Mouse (Mus musculus) subcutaneous adipose tissue, adult 2 months (tissue): ENCODE results near the gene Olfr137. TPM values are rescaled to one million over a fixed set of nuclear protein-coding genes. Genes with fewer than 3 reads are reported as not detected.

ENCODE experiments used
- polyA plus RNA-seq: library from polyadenylated mRNA; depleted of rRNA; stranded (reverse); fragments of >200 nt; gene quantifications from 2 replicates; pipeline ENCODE4 v1.2.3, GENCODE M21; 2012; ENCODE audit warnings: low replicate concordance; rRNA removed

The Olfr137 gene
- not detected in 2 replicates for polyA plus RNA-seq

DNA sequence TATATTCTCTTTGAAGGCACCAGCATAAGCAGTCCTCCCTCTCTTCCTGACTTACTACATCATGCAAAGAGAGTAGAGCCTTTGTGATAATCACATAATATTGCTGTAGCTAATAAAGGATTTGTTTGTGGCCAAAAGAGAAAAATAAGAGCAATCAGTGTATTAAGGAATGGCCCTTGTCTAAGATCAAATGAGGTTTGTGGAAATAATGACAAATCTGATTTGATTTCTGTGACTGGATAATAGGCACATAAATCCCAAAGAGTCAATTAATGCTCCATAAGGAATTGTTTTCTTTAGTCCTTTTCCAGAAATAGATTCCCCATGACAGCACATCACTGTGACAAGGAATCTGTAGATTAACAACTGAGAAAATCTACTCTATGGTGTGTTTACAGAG lies at the start of gene Olfr137:
Gene Olfr137, minus strand, starts transcription at position 101 of the 400 bp plus-strand sequence.

DNA sequence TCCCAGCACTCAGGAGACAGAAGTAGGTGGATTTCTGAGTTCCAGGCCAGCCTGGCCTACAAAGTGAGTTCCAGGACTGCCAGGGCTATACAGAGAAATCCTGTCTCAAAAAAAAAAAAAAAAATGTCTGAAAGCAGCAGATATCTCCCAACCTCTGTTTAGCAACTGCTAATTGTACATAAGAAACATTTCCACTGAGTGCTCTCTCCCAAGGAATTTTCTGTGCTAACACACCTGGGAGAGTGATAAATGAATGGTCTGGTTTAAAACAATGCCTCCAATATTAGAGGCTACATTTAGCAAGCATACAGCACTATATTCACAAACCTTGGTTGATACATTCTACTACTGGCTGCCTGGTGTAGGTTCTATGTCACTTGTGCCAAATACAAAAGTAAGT lies 22.2 kb upstream of the Olfr137 start, which contains the start of gene Olfr136:
Gene Olfr136, plus strand, starts transcription at position 301 of the 400 bp plus-strand sequence.

DNA sequence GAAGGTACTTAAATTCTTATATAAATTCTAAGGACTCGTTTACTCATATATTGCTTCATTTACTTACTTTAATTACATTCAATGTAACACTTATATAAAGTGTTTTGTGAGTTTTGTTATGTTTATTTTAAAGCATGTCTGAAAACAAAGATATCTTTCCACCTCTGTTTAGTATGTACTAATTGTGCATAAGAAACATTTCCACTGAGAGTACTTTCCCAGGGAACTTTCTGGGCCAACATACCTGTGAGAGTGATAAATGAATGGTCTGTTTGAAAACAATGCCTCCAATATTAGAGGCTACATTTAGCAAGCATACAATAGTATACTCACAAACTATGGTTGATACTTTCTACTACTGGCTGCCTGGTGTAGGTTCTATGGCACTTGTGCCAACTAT lies 46.6 kb downstream of the Olfr137 start, which contains the start of gene Olfr138:
Gene Olfr138, plus strand, starts transcription at position 301 of the 400 bp plus-strand sequence.

Other genes with a start within 250 kb of the Olfr137 start
- not detected in 2 replicates for gene Olfr129, start 247.5 kb downstream of the Olfr137 start, polyA plus RNA-seq
- not detected in 2 replicates for gene Olfr130, start 243.6 kb downstream of the Olfr137 start, polyA plus RNA-seq
- gene Olfr131, start 218.9 kb downstream of the Olfr137 start, polyA plus RNA-seq: not detected in 2 replicates
- gene Olfr132, start 173.0 kb downstream of the Olfr137 start, polyA plus RNA-seq: not detected in 2 replicates
- gene Olfr133, start 162.3 kb downstream of the Olfr137 start, polyA plus RNA-seq: not detected in 2 replicates
- not detected in 2 replicates for gene Olfr134, start 136.2 kb downstream of the Olfr137 start, polyA plus RNA-seq
- gene Olfr135, start 103.2 kb downstream of the Olfr137 start, polyA plus RNA-seq: not detected in 2 replicates
- not detected in 2 replicates for gene Olfr138, start 46.5 kb downstream of the Olfr137 start, polyA plus RNA-seq
- not detected in 2 replicates for gene Olfr136, start 22.3 kb upstream of the Olfr137 start, polyA plus RNA-seq
- not detected in 2 replicates for gene Esp36, start 112.6 kb upstream of the Olfr137 start, polyA plus RNA-seq
- gene Esp34, start 246.6 kb upstream of the Olfr137 start, polyA plus RNA-seq: not detected in 2 replicates